Mouse (Mus musculus) R1 (cell line): ENCODE results near the gene Gdf15.
A peak's percentile ranks its signal among the peaks of the same experiment; 100 is the strongest.
"Not testable (repeated sequence)": the region's sequence is repeated elsewhere in the genome, so short reads cannot be mapped to it uniquely, and the experiment has no call there.

Experiments
- DNase-seq: peaks from one replicate; pipeline ENCODE4 v3.0.0-alpha.2; 2018; ENCODE audit warnings: low read depth, low spot score

The Gdf15 gene

GRCm38 (mm10) chr8:70587955-70588354 is 44.3 kb downstream of the Gdf15 start:
- not testable (repeated sequence) for DNase-seq

GRCm38 (mm10) chr8:70585258-70585652 is 47.0 kb downstream of the Gdf15 start:
- peak; percentile 65 for DNase-seq

GRCm38 (mm10) chr8:70584606-70585257 is 47.5 kb downstream of the Gdf15 start:
- DNase-seq, result no peak

GRCm38 (mm10) chr8:70583476-70584387 is 48.5 kb downstream of the Gdf15 start:
- no peak for DNase-seq
